Mouse (Mus musculus): Measurements from ENCODE around the gene Slc25a53.
"Not testable (repeated sequence)": the region's sequence is repeated elsewhere in the genome, so short reads cannot be mapped to it uniquely, and the experiment has no call there.

Slc25a53 gene

GRCm38 (mm10) chrX:137038000-137038483 lies at the start of gene Slc25a53:
Gene Slc25a53, minus strand, starts transcription at chrX:137038302.
- peak; percentile 85 for DNase-seq

GRCm38 (mm10) chrX:137063202-137063601 lies 25.1 kb upstream of the Slc25a53 start:
- no peak for DNase-seq

DNA sequence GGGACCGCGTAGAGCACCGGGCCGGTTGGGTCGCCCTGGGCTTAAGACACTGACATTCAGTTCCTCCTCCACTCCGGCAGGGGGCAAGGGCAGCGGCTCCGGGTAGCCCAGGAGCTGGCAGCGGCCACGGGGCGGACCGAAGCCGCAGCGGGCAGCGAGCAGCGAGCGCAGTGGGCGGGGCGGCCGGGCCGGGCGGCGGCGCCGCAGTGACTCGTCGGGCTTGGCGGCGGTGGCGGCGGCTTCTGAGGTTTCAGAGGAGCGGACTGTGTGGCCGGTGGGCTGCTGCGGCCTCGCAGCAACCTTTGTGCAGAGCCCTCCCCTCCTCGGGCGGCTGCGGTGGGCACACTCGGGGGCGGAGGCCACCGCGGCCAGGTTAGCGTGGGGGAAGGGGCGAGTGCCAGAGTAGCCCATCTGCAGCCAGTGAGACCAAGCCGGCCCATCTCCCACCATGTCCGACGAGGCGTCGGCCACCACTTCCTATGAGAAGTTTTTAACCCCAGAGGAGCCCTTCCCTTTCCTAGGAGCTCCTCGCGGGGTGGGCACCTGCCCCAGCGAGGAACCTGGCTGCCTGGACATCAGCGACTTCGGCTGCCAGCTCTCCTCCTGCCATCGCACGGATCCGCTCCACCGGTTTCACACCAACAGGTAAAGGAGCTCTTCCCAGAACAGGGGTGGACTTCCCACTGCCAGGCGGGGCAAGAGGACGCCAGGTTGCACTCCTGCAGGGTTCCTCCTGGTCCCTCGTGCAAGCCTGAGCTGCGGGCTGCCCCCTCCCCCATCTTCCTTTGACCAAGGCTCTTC lies 11.5 kb upstream of the Slc25a53 start, which contains the start of gene Fam199x:
TSS of gene Fam199x (plus strand) at position 170 of the 801 bp plus-strand sequence.
- DNase-seq = peak; percentile 88

- DNase-seq = no peak
Observed at GRCm38 (mm10) chrX:137049060-137049424, 10.9 kb upstream of the Slc25a53 start.

DNA sequence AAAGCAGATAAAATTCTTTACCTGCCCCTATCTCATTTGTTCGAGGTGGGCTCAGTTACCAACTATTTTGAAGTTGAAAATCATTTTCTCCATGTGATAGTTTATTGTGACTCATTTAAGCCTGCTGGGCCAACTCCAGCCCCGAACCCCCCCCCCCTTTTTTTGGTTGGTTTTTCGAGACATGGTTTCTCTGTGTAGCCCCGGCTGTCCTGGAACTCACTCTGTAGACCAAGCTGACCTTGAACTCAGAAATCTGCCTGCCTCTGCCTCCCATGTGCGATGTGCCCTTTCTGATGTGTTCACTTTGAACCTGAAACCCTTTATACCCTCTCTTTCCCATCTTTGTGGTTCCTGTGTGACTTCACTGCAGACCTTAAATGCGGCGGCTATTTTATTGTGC lies 400 bp upstream of the Slc25a53 start:
- DNase-seq = peak; percentile 26

GRCm38 (mm10) chrX:137037470-137037999 lies 567 bp downstream of the Slc25a53 start:
- DNase-seq = no peak

DNA sequence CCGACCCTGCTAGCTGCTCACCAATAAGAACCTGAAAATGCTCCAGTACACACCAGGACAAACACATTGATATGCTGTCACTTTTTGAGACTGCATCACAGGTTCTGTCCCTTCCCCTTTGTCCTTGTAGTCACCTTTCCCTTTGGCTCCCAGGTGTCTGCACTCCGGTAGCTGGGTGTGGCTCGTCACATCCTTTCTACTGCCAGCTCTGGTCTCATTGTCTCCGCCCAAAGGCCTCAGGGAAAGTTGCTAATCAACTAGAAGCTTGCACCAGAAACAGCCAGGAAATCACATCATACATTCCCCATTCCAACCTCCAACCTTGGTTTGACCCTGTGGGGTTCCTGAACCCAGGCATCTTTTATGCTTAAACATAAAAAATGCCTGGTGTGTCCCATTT lies 3.8 kb downstream of the Slc25a53 start:
- no peak for DNase-seq

DNA sequence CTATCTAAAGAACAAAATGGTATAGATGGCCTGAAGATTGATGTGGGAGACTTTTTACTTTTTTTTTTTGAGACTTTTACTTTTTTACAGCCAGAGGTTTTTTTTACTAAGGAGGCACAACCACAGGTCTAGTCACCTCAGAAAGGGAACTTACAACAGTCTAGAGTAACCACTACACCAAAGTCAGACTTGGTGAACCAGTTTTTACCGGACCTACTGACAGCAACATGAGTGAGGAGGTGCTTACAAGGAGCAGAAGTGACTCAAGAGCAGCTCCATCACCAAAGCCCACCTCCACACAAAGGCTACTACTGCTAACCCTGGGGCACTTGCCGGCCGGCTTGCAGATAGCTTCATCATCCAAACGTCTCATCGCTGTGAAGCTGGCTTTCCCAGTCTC lies 6.4 kb downstream of the Slc25a53 start:
- no peak for DNase-seq

- DNase-seq = no peak
Observed at GRCm38 (mm10) chrX:137030916-137031315, 7.2 kb downstream of the Slc25a53 start.

GRCm38 (mm10) chrX:137019310-137019709 lies 18.8 kb downstream of the Slc25a53 start:
- peak; percentile 33 for DNase-seq

- no peak for DNase-seq
Observed at GRCm38 (mm10) chrX:137017668-137018067, 20.4 kb downstream of the Slc25a53 start.

GRCm38 (mm10) chrX:137015099-137015709 lies 22.9 kb downstream of the Slc25a53 start:
- DNase-seq = peak; percentile 63

DNA sequence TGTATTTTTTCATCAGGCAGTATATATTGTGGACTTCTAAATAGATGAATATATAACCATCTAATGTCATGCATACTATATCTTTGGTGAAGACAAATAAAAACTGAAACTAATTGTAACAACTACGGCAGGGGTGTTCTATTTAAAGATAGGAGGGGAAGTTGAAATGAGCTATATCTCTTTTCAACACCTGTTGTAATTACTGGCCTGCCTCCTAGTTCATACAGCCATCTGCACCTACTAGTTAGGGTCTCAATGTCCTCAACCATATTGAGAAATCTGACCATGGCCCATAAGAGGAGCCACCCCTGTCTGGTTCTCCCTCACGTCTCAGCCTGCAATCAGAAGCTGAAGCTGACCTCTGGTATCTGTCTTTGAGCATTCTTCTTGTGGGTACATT lies 41.8 kb downstream of the Slc25a53 start:
- no peak for DNase-seq

- peak; percentile 60 for DNase-seq
Observed at GRCm38 (mm10) chrX:136993641-136994040, 44.5 kb downstream of the Slc25a53 start.

- peak; percentile 91 for DNase-seq
Observed at GRCm38 (mm10) chrX:136992978-136993547, 45.0 kb downstream of the Slc25a53 start, which contains the start of gene Zcchc18. Gene Zcchc18, plus strand, starts transcription at chrX:136993155.

DNA sequence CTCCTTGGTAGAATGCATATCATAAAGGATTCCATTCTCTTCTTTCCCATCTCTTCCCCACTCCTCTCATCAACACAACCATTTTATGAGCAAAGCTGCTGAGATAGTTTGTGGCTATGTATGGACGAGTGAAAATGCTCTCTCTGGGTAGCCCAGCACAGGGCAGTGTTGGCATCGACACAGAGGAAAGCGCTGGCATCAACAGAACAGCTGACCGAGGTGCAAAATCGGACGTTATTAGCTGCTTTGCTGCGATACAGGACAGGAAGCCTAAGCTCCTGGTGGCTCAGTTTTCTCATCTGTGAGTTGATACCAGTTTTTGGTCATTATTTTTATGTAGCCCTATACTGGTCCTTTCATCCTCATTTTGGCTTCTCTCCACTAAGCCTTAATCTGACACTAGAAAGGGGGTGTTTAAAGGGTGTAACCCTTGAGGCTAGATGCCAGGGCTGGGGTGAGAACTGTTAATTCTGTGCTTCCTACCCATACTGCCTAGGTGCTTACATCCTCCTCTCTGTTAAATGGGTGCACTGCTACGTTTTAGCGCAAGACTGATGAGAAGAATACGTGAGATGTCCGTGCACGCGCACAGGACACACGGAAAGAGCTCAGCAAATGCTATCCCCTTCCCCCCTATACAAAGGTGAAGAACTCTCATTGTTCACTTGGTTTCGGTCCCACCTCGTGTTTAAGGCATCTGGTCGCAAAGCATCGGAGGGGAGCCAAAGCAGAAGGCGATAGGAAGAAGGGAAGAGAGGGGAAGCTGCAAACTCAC lies 45.7 kb downstream of the Slc25a53 start:
- peak; percentile 52 for DNase-seq

DNA sequence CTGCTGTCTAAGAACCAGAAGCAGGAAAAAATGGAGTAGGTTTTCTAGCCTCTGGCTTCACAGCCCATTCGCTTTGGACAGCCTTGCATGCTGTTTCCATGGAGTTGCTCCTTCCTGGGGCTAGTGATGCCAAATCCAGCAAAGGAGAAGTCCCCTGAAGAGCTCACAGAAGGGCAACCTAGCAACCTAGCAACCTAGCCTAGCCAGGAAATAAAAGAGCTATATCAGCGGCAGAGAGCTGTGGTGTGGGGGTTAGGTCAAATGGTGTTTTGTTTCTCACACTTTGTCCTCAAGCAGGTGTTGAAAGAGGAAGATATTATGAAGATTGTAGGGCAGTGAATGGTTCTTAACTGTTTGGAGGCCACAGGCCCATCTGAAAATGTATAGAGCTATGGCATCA lies 46.8 kb downstream of the Slc25a53 start:
- DNase-seq = peak; percentile 12

- no peak for DNase-seq
Observed at GRCm38 (mm10) chrX:136986039-136986438, 52.1 kb downstream of the Slc25a53 start.

- peak; percentile 32 for DNase-seq
Observed at GRCm38 (mm10) chrX:136978616-136979015, 59.5 kb downstream of the Slc25a53 start.

DNA sequence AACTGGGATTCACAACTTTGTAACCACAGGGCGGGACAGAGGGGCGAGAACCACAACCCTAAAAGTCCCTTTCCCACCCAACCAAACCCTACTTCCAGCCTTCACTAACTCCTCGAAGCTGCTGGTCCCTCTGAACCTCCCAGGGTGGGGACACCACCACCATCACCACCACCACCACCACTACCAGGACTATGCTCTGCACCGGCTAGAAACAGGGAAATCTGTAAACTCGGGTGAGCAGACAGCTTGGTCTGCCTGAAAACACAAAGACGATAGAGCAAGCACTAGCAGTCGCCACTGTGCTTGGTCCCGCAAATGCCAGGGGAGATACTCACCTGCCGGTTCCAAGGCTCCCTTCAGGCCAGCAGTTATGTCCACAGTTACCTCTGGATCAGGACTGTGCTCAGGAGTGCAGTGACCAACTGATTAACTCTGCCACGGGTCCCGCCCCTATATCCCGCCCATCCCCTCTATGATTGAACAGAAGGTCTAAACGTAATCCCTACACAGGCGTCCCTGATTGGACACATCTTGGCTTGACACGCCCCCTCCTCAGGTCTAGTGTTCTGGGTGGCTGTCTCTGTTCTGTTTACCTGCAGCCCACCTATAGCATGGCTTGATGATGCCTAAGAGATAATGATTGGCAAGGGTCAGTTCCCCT lies 61.5 kb downstream of the Slc25a53 start, which contains the start of the genes Tmsb15l and Tmsb15b1:
TSS of gene Tmsb15l (minus strand) at position 446 of the 661 bp plus-strand sequence.
TSS of gene Tmsb15b1 (minus strand) at position 451 of the 661 bp plus-strand sequence.
- peak; percentile 92 for DNase-seq

GRCm38 (mm10) chrX:136975397-136975796 lies 62.7 kb downstream of the Slc25a53 start, which contains the start of gene Tmsb15b2:
Gene Tmsb15b2, minus strand, starts transcription at chrX:136975497.
- DNase-seq = not testable (repeated sequence)

DNA sequence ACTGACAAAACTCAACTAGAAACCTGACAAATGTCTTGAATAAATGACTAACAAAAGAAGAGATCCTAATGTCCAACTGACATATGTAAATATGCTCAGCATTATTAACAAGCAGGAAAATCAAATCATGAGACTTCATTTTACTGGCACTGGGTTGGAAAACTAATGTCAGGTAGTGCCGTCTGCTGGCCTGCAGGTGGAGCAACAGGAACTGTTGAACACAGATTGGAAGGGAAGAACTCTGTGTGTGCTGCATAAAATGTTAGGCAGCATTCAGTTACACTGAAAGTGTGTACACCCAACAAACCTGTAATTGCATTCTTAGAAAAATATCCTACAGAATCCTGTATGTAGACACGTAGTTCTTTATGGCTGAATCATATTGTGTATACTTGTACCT lies 78.4 kb downstream of the Slc25a53 start:
- DNase-seq = peak; percentile 10
